Mouse (Mus musculus): ENCODE data around the gene Gtf2i. TPM values are rescaled to one million over a fixed set of nuclear protein-coding genes. Genes with fewer than 3 reads are reported as not detected.
"Not testable (repeated sequence)": the region's sequence is repeated elsewhere in the genome, so short reads cannot be mapped to it uniquely, and the experiment has no call there.

The Gtf2i gene
- total RNA-seq (2014; fragmentation: Nextera tagmentation) (139 and 142 TPM in 2 replicates), total RNA-seq (2017) (49.9 and 63.1 TPM in 2 replicates)

- ATAC-seq (replicated peaks; ENCODE audit: poor library complexity, severe bottlenecking): peak; percentile 71
These were observed at the start of gene Gtf2i for GRCm38 (mm10) chr5:134314688-134315622. Gtf2i (minus strand) TSS chr5:134314760.

- ATAC-seq (replicated peaks; ENCODE audit: poor library complexity, severe bottlenecking): no peak
These were observed 44.5 kb upstream of the Gtf2i start for GRCm38 (mm10) chr5:134359101-134359500.

- not testable (repeated sequence) for ATAC-seq (replicated peaks; ENCODE audit: poor library complexity, severe bottlenecking)
These were observed 40.8 kb upstream of the Gtf2i start for GRCm38 (mm10) chr5:134355372-134355771.

- ATAC-seq (replicated peaks; ENCODE audit: poor library complexity, severe bottlenecking): no peak
These were observed 38.6 kb upstream of the Gtf2i start for GRCm38 (mm10) chr5:134353117-134353516.

- peak; percentile 70 for ATAC-seq (replicated peaks; ENCODE audit: poor library complexity, severe bottlenecking)
These were observed 38.0 kb upstream of the Gtf2i start for GRCm38 (mm10) chr5:134352527-134353001.

- peak; percentile 85 for ATAC-seq (replicated peaks; ENCODE audit: poor library complexity, severe bottlenecking)
These were observed 36.1 kb upstream of the Gtf2i start for GRCm38 (mm10) chr5:134350660-134351059.

GRCm38 (mm10) chr5:134347066-134347465 lies 32.5 kb upstream of the Gtf2i start:
- no peak for ATAC-seq (replicated peaks; ENCODE audit: poor library complexity, severe bottlenecking)

GRCm38 (mm10) chr5:134345449-134345848 lies 30.9 kb upstream of the Gtf2i start:
- ATAC-seq (replicated peaks; ENCODE audit: poor library complexity, severe bottlenecking): peak; percentile 57

GRCm38 (mm10) chr5:134344076-134344475 lies 29.5 kb upstream of the Gtf2i start:
- ATAC-seq (replicated peaks; ENCODE audit: poor library complexity, severe bottlenecking): no peak

- ATAC-seq (replicated peaks; ENCODE audit: poor library complexity, severe bottlenecking): not testable (repeated sequence)
These were observed 29.0 kb upstream of the Gtf2i start for GRCm38 (mm10) chr5:134343530-134343929.

- ATAC-seq (replicated peaks; ENCODE audit: poor library complexity, severe bottlenecking): peak; percentile 77
These were observed 28.1 kb upstream of the Gtf2i start for GRCm38 (mm10) chr5:134342503-134343205.

GRCm38 (mm10) chr5:134341721-134342120 lies 27.2 kb upstream of the Gtf2i start:
- no peak for ATAC-seq (replicated peaks; ENCODE audit: poor library complexity, severe bottlenecking)

GRCm38 (mm10) chr5:134341321-134341720 lies 26.8 kb upstream of the Gtf2i start:
- peak; percentile 52; the same call in 1 of the 2 replicates for ATAC-seq (replicated peaks; ENCODE audit: poor library complexity, severe bottlenecking)

GRCm38 (mm10) chr5:134340101-134340522 lies 25.6 kb upstream of the Gtf2i start:
- ATAC-seq (replicated peaks; ENCODE audit: poor library complexity, severe bottlenecking): no peak

- not testable (repeated sequence) for ATAC-seq (replicated peaks; ENCODE audit: poor library complexity, severe bottlenecking)
These were observed 22.5 kb upstream of the Gtf2i start for GRCm38 (mm10) chr5:134337012-134337411.

GRCm38 (mm10) chr5:134332743-134333142 lies 18.2 kb upstream of the Gtf2i start:
- no peak for ATAC-seq (replicated peaks; ENCODE audit: poor library complexity, severe bottlenecking)

- no peak for ATAC-seq (replicated peaks; ENCODE audit: poor library complexity, severe bottlenecking)
These were observed 15.5 kb upstream of the Gtf2i start for GRCm38 (mm10) chr5:134330082-134330481.

GRCm38 (mm10) chr5:134329311-134329710 lies 14.8 kb upstream of the Gtf2i start:
- ATAC-seq (replicated peaks; ENCODE audit: poor library complexity, severe bottlenecking): no peak

GRCm38 (mm10) chr5:134328482-134329001 lies 14.0 kb upstream of the Gtf2i start:
- ATAC-seq (replicated peaks; ENCODE audit: poor library complexity, severe bottlenecking): no peak

- peak; percentile 25 for ATAC-seq (replicated peaks; ENCODE audit: poor library complexity, severe bottlenecking)
These were observed 11.5 kb upstream of the Gtf2i start for GRCm38 (mm10) chr5:134325856-134326566.

Data from granulocyte monocyte progenitor cell, adult 5-6 weeks (primary cell).